Mouse (Mus musculus) neural tube, embryonic 13.5 days (tissue): Measurements from ENCODE around the gene Grk3. TPM values are rescaled to one million over a fixed set of nuclear protein-coding genes. Genes with fewer than 3 reads are reported as not detected.

ENCODE experiments used
- ATAC-seq: fragments of 200-750 bp; cut with Nextera tagmentation; 2 replicates; pipeline ENCODE4 v1.8.0; 2017; ENCODE audit warnings: low read depth, mild to moderate bottlenecking, moderate TSS enrichment, moderate library complexity
- H3K27ac ChIP-seq: fragments of 300-500 bp; sonication (generic); replicated peaks from 2 replicates; pipeline ENCODE4 v1.5.1; 2015; ENCODE audit warnings: moderate library complexity, mild to moderate bottlenecking, inconsistent platforms
- H3K27me3 ChIP-seq: fragments of 300-500 bp; sonication (generic); 2 replicates; pipeline ENCODE4 v1.6.1; 2015; ENCODE audit warnings: mild to moderate bottlenecking, inconsistent platforms
- H3K36me3 ChIP-seq: fragments of 300-500 bp; sonication (generic); 2 replicates; pipeline ENCODE4 v1.6.1; 2015; ENCODE audit warnings: mild to moderate bottlenecking, inconsistent platforms
- H3K4me1 ChIP-seq: fragments of 300-500 bp; sonication (generic); replicated peaks from 2 replicates; pipeline ENCODE4 v1.6.1; 2015; ENCODE audit warnings: inconsistent platforms
- H3K4me2 ChIP-seq: fragments of 300-500 bp; sonication (generic); 2 replicates; pipeline ENCODE4 v1.6.1; 2015; ENCODE audit warnings: inconsistent platforms, mild to moderate bottlenecking, moderate library complexity
- H3K4me3 ChIP-seq: fragments of 300-500 bp; sonication (generic); 2 replicates; pipeline ENCODE4 v1.5.1; 2015; ENCODE audit warnings: mild to moderate bottlenecking, inconsistent platforms
- H3K9ac ChIP-seq: fragments of 300-500 bp; sonication (generic); 2 replicates; pipeline ENCODE4 v1.6.1; 2015; ENCODE audit warnings: moderate library complexity, mild to moderate bottlenecking, inconsistent platforms
- H3K9me3 ChIP-seq: fragments of 300-500 bp; sonication (generic); 2 replicates; pipeline ENCODE4 v1.6.1; 2016; ENCODE audit warnings: inconsistent platforms
- WGBS: fragments of 180-500 bp; shearing (Covaris S2); methylation state at CpG from one replicate; pipeline ENCODE4 v1.1.7; 2015; 5-methylcytosine and 5-hydroxymethylcytosine counted together
- polyA plus RNA-seq: library from polyadenylated mRNA; unstranded; fragments of >200 nt; fragmentation: Nextera tagmentation; extraction: Ambion mirVana; gene quantifications from 2 replicates; pipeline ENCODE4 v1.2.1, GENCODE M21; 2015

Gene Grk3
- polyA plus RNA-seq, 1 experiment from 2014 or later: 11.4 TPM

GRCm38 (mm10) chr5:112960911-112961310 is 54.7 kb downstream of the Grk3 start:
- H3K4me2 ChIP-seq: no peak overlapping the region
- WGBS: 43% methylated on average over 3 of the region's 3 CpGs
- no peak for ATAC-seq
- H3K27me3 ChIP-seq: no peaks in the 10 kb centered on the region
- peaks cover 37% of the 10 kb centered on the region for H3K4me1 ChIP-seq
- no peaks in the 10 kb centered on the region for H3K9me3 ChIP-seq
- no peak overlapping the region for H3K9ac ChIP-seq
- H3K4me3 ChIP-seq: no peak overlapping the region
- no peak overlapping the region for H3K27ac ChIP-seq
- H3K36me3 ChIP-seq: no peaks in the 10 kb centered on the region

GRCm38 (mm10) chr5:112958293-112958692 is 57.3 kb downstream of the Grk3 start:
- Histone ChIP-seq H3K4me1 (peaks cover 22% of the 10 kb centered on the region), H3K27ac (no peak overlapping the region), H3K9ac (no peak overlapping the region), H3K27me3 (no peaks in the 10 kb centered on the region), H3K9me3 (no peaks in the 10 kb centered on the region), H3K4me2 (no peak overlapping the region), H3K36me3 (no peaks in the 10 kb centered on the region), H3K4me3 (no peak overlapping the region)
- WGBS: 45% methylated on average over 5 of the region's 5 CpGs
- no peak for ATAC-seq

- no peak overlapping the region for H3K9ac ChIP-seq
- no peak overlapping the region for H3K4me2 ChIP-seq
- H3K4me1 ChIP-seq: peaks cover 17% of the 10 kb centered on the region
- no peaks in the 10 kb centered on the region for H3K27me3 ChIP-seq
- H3K4me3 ChIP-seq: no peak overlapping the region
- no peak overlapping the region for H3K27ac ChIP-seq
- ATAC-seq: no peak
- no peaks in the 10 kb centered on the region for H3K9me3 ChIP-seq
- H3K36me3 ChIP-seq: no peaks in the 10 kb centered on the region
- 79% methylated on average over 12 of the region's 12 CpGs for WGBS
Observed at GRCm38 (mm10) chr5:112956841-112957240, 58.8 kb downstream of the Grk3 start.

- Histone ChIP-seq H3K4me2 (no peak overlapping the region), H3K9ac (no peak overlapping the region), H3K36me3 (no peaks in the 10 kb centered on the region), H3K4me1 (peaks cover 12% of the 10 kb centered on the region), H3K27ac (no peak overlapping the region), H3K9me3 (no peaks in the 10 kb centered on the region), H3K27me3 (no peaks in the 10 kb centered on the region), H3K4me3 (no peak overlapping the region)
- ATAC-seq: no peak
- WGBS: 89% methylated on average over 8 of the region's 8 CpGs
Observed at GRCm38 (mm10) chr5:112956368-112956767, 59.2 kb downstream of the Grk3 start.

GRCm38 (mm10) chr5:112950847-112951246 is 64.7 kb downstream of the Grk3 start:
- H3K4me1 ChIP-seq: no peaks in the 10 kb centered on the region
- 91% methylated on average over 3 of the region's 3 CpGs for WGBS
- H3K9ac ChIP-seq: no peak overlapping the region
- no peaks in the 10 kb centered on the region for H3K27me3 ChIP-seq
- no peak overlapping the region for H3K4me3 ChIP-seq
- H3K9me3 ChIP-seq: no peaks in the 10 kb centered on the region
- no peak overlapping the region for H3K4me2 ChIP-seq
- no peak overlapping the region for H3K27ac ChIP-seq
- ATAC-seq: no peak
- 0 out of 2 replicates have a peak, but pooled peaks cover 4% of the 10 kb centered on the region for H3K36me3 ChIP-seq

GRCm38 (mm10) chr5:112945925-112946324 is 69.7 kb downstream of the Grk3 start:
- no peak for ATAC-seq
- H3K9ac ChIP-seq: no peak overlapping the region
- no peak overlapping the region for H3K27ac ChIP-seq
- WGBS: 74% methylated on average over 7 of the region's 7 CpGs
- no peak overlapping the region for H3K4me3 ChIP-seq
- H3K4me2 ChIP-seq: no peak overlapping the region
- H3K36me3 ChIP-seq: peaks cover 10% of the 10 kb centered on the region
- no peaks in the 10 kb centered on the region for H3K27me3 ChIP-seq
- no peaks in the 10 kb centered on the region for H3K9me3 ChIP-seq
- 0 out of 2 replicates have a peak, but pooled peaks cover 4% of the 10 kb centered on the region for H3K4me1 ChIP-seq

GRCm38 (mm10) chr5:112942244-112942643 is 73.3 kb downstream of the Grk3 start:
- WGBS: 40% methylated on average over 7 of the region's 7 CpGs
- no peak for ATAC-seq

GRCm38 (mm10) chr5:112941001-112941400 is 74.6 kb downstream of the Grk3 start:
- Histone ChIP-seq H3K4me2 (no peak overlapping the region), H3K9me3 (no peaks in the 10 kb centered on the region), H3K36me3 (peaks cover 7% of the 10 kb centered on the region), H3K9ac (no peak overlapping the region), H3K4me1 (0 out of 2 replicates have a peak, but pooled peaks cover 4% of the 10 kb centered on the region), H3K27ac (no peak overlapping the region), H3K4me3 (no peak overlapping the region), H3K27me3 (no peaks in the 10 kb centered on the region)
- WGBS: 92% methylated on average over 12 of the region's 12 CpGs
- ATAC-seq: no peak

More at GRCm38 (mm10) chr5:112942244-112942643, 73.3 kb downstream of the Grk3 start:
- Histone ChIP-seq H3K4me1 (0 out of 2 replicates have a peak, but pooled peaks cover 4% of the 10 kb centered on the region), H3K9me3 (no peaks in the 10 kb centered on the region), H3K4me3 (no peak overlapping the region), H3K27me3 (no peaks in the 10 kb centered on the region), H3K9ac (no peak overlapping the region), H3K36me3 (peaks cover 11% of the 10 kb centered on the region), H3K27ac (no peak overlapping the region), H3K4me2 (no peak overlapping the region)

GRCm38 (mm10) chr5:112936632-112937031 is 79.0 kb downstream of the Grk3 start:
- no peak overlapping the region for H3K4me2 ChIP-seq

GRCm38 (mm10) chr5:112935436-112935835 is 80.2 kb downstream of the Grk3 start:
- Histone ChIP-seq H3K27me3 (no peaks in the 10 kb centered on the region), H3K4me2 (no peak overlapping the region), H3K36me3 (peaks cover 11% of the 10 kb centered on the region; the same call in 1 of the 2 replicates), H3K4me3 (no peak overlapping the region), H3K9me3 (no peaks in the 10 kb centered on the region), H3K27ac (no peak overlapping the region), H3K9ac (no peak overlapping the region), H3K4me1 (peaks cover 9% of the 10 kb centered on the region; the same call in 1 of the 2 replicates)
- WGBS: 90% methylated on average over 8 of the region's 8 CpGs
- ATAC-seq: no peak

More at GRCm38 (mm10) chr5:112936632-112937031, 79.0 kb downstream of the Grk3 start:
- no peaks in the 10 kb centered on the region for H3K9me3 ChIP-seq
- no peak overlapping the region for H3K27ac ChIP-seq
- no peak for ATAC-seq
- WGBS: 86% methylated on average over 10 of the region's 10 CpGs
- no peaks in the 10 kb centered on the region for H3K27me3 ChIP-seq
- peaks cover 18% of the 10 kb centered on the region for H3K36me3 ChIP-seq
- H3K9ac ChIP-seq: no peak overlapping the region
- peaks cover 9% of the 10 kb centered on the region; the same call in 1 of the 2 replicates for H3K4me1 ChIP-seq
- H3K4me3 ChIP-seq: no peak overlapping the region

GRCm38 (mm10) chr5:112932878-112933567 is 82.6 kb downstream of the Grk3 start:
- no peak for ATAC-seq

GRCm38 (mm10) chr5:112931901-112932300 is 83.7 kb downstream of the Grk3 start:
- Histone ChIP-seq H3K27ac (no peak overlapping the region), H3K4me2 (no peak overlapping the region), H3K4me1 (peaks cover 13% of the 10 kb centered on the region; the same call in 1 of the 2 replicates), H3K9me3 (no peaks in the 10 kb centered on the region), H3K9ac (no peak overlapping the region), H3K36me3 (peaks cover 16% of the 10 kb centered on the region; the same call in 1 of the 2 replicates), H3K27me3 (no peaks in the 10 kb centered on the region), H3K4me3 (no peak overlapping the region)
- ATAC-seq: no peak
- WGBS: 87% methylated on average over 5 of the region's 5 CpGs

More at GRCm38 (mm10) chr5:112932878-112933567, 82.6 kb downstream of the Grk3 start:
- H3K9me3 ChIP-seq: no peaks in the 10 kb centered on the region
- H3K27ac ChIP-seq: no peak overlapping the region
- no peak overlapping the region for H3K4me2 ChIP-seq
- WGBS: 80% methylated on average over 11 of the region's 11 CpGs
- H3K9ac ChIP-seq: no peak overlapping the region
- H3K4me1 ChIP-seq: peaks cover 9% of the 10 kb centered on the region; the same call in 1 of the 2 replicates
- H3K36me3 ChIP-seq: peaks cover 16% of the 10 kb centered on the region; the same call in 1 of the 2 replicates
- no peak overlapping the region for H3K4me3 ChIP-seq
- H3K27me3 ChIP-seq: no peaks in the 10 kb centered on the region
